Mouse (Mus musculus): ENCODE measurements at regions not wholly inside any gene's neighbourhood (a gene's known extent, or its start where the extent isn't known, plus 50 kb on each side); places are given as distances from the start of the nearest gene placed in this dataset.

GRCm38 (mm10) chr13:107598391-107598790 lies 445.9 kb upstream of the Smim15 start:
- TF ChIP-seq GATA1 (IDR thresholded peaks at IDR 0.05; ENCODE audit: low read length) (no peak), TAL1 (IDR thresholded peaks at IDR 0.05; ENCODE audit: low read length) (no peak)
